Mouse (Mus musculus) thymus, adult 2 months (tissue): ENCODE measurements around the gene Gnb5.

Experiments used
- CTCF ChIP-seq: fragments of 200-500 bp; IDR thresholded peaks from 2 replicates; pipeline ENCODE4 v1.5.1; 2012; ENCODE audit warnings: mild to moderate bottlenecking, control low read depth, low read length, moderate library complexity, borderline replicate concordance; ENCODE audit not compliant: control insufficient read depth, poor library complexity, insufficient read depth; ENCODE audit errors: extremely low read depth
- POLR2A ChIP-seq: fragments of 200-500 bp; IDR thresholded peaks from 2 replicates; pipeline ENCODE4 v1.6.1; 2012; ENCODE audit warnings: mild to moderate bottlenecking, low read length, control low read depth, moderate library complexity; ENCODE audit not compliant: control insufficient read depth, poor library complexity, insufficient read depth; ENCODE audit errors: extremely low read depth

- TF ChIP-seq POLR2A (no peak), CTCF (no peak)
Observed at GRCm38 (mm10) chr9:75315238-75315637, 9.2 kb downstream of the Gnb5 start.
